Mouse (Mus musculus) cerebellum, postnatal 10 days (tissue): Measurements from ENCODE around the gene Zfp27.

Source experiments
- DNase-seq, 2 experiments: peaks; one replicate each; pipeline ENCODE4 v3.0.0; 2021; ENCODE audit warnings: mixed read lengths in 2 of 2

The Zfp27 gene

DNA sequence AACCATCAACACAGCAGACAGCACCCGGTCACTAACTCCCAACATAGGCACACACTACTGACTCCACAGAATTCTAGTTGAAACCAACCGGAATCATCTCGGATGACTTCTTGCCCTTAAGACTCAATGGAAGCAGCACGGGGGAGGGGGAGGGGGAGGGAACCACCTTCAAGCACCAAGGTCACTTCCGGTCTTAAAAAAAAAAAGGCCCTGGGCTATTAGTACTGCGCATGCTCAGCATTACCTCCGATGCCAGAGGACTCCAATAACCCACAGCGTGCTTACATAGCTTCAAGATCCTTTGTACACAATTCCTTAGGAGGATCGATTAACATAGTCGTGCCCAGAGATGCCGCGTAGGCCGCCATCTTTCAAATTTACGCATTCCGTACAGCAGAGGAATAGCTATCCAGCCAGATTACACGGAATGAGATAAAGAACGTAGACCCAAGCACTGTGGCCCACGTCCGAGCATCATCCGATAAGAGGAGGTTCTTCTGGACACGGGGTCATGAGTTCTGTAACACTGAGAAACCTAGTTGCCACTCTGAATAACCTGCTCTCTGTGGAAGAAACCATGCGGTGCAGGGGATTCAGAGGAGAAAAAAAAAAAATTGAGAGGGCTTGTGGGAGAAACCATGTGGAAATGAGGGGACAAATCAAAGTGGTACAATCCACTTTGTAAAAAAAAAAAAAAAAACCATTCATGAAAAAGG is at the start of gene Zfp27:
Zfp27 (minus strand) TSS at position 607 of the 716 bp plus-strand sequence.
- peak; percentile 86 to 89 for DNase-seq

DNA sequence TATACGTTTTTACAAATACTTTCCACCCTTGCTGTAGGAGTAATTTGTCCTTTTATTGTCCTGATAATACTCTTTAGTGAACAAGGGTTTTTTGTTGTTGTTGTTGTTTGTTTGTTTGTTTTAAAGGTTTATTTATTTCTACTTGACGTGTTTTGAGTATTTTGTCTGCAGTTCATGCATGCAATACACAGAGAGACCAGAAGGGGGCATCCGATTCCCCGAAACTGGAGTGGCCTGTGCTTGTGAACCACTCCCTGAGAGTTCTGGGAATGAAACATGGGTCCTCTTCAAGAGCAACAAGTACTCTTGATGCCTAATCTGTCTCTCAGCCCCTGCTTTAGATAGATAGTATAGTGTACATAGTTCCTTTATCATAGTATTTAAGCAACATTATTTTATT is 48.4 kb upstream of the Zfp27 start:
- peak; percentile 62 to 74 for DNase-seq

DNA sequence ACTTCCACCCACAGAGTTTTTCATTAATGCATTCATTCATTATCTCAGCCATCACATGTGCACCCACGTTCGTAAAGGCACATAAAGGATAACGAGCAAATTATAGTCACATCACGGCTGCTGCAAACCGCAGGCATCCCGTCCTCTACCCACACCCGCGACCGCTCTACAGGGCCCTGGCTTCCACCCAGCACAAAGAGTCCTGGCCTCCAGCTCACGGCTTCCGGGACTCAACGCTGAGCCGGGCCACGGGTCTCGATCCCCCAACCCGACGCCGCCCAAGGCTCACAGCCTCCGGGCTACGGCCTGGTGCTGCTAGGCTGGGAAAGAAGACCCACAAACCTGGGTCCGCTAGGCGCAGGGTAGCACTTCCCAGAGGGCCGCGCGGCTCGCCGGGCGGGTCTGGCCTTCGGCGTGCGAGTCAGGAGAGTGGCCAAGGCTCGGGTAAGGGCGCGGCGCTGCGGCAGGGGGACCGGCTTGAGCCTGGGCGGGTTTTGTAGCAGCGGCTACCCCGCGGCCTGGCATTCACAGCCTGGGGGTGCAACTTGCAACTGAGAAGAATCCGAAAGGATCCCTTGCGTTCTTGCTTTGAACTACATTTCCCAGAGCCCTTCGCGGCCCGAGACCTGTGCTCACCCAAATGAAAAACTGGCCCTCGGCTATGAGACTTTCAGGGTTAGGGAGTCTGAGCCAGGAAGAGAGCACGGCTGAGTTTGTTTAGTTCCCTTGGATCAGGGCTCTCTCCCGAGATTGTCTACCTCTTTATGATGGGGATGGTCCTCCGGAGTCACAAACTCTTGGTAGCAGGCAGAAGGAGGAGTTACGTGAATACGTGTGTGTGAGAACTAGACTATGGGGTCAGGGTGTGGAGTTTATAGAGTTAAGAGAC is 47.4 kb upstream of the Zfp27 start, which contains the start of gene Zfp74:
Zfp74 (minus strand) TSS at position 577 of the 889 bp plus-strand sequence.
- DNase-seq: peak; percentile 85 to 87

DNA sequence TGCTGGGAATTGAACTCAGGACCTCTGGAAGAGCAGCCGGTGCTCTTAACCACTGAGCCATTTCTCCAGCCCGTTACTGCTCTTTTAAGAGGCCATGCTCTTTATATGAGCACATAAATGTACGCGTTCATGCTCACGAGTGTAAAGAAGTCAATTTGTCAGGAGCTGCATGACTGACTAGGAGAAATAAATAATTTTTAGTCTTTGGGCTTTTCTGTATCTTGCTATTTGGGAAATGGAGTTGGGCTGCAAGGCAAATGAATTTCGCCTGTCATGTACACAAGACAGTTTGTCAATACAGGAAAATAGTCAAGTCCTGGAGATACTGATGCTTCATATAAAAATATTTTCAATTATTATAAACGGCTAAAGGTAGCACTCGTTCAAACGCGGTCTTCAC is 46.7 kb upstream of the Zfp27 start:
- DNase-seq: no peak

DNA sequence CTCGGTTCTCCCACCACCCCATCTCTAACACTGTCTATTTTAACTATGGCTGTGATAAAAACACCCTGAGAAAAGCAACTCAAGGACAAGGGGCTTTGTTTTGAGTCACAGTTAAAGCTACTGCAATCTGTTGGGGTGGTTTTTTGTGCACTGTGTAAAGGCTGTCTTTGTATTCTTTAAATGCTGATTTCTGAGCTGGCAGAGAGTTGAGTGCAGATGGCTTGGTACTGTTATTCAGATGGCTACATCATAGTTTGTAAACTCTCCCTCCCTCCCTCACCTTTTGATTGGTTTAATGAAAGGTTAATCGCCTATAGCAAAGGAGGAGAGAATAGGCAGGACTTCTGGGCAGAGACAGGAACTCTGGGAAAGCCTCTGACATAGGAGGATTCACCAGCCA is 37.8 kb upstream of the Zfp27 start:
- DNase-seq: no peak

DNA sequence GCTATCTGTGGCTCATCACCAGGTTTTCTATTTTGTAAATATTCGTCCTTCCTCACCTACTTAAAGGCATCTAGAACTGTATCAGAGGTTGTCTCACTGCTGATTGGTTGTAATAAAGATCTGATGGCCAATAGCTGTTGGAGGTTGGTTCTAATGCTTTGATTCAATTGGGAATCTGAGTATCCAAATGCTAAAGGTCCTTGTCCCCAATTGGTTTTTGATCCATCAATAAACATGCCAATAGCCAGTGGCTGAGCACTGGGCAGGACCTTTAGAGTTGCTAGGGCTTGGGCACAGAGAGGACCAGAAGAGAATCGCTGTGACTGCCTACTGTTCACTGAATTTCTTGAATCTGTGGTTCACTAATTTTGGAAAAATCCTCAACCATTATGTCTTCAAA is 37.3 kb upstream of the Zfp27 start:
- no peak for DNase-seq

DNA sequence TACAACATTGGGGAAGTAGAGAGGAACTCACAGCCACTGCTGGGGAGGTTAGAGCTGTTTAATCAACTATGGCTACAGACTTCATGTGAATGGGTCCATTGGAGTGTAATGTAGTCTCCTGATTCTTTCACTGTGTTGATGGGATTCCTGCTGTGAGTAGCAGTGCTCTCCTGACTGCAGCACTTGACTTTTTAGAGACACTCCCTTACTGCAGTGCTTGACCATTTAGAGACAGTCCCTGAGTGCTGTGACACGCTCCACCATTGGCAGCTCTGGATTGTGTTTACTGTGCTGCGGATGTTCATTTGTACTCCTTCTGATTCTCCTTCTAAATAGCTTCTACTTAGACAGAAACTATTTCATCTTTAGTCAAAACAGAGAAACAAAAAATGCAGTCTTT is 36.4 kb upstream of the Zfp27 start:
- DNase-seq: no peak

DNA sequence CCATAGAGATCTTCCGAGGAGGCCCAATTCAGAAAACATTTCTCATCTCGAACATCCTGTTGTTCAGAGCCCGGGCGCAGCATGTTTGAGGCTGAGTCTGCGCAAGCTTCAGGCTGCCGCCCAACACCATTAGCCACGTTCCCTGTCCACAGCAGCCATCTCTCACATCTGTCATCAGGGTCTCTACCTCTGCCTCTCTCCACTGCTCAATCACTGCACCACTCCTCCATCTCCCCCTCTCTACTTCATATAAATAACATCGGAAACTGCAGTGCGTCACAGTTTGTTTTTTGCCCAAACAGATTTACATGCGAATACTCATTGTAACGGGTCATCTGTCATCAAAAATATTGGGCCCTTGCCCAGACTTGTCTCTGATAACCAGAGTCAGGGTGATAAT is 34.7 kb upstream of the Zfp27 start:
- no peak for DNase-seq

DNA sequence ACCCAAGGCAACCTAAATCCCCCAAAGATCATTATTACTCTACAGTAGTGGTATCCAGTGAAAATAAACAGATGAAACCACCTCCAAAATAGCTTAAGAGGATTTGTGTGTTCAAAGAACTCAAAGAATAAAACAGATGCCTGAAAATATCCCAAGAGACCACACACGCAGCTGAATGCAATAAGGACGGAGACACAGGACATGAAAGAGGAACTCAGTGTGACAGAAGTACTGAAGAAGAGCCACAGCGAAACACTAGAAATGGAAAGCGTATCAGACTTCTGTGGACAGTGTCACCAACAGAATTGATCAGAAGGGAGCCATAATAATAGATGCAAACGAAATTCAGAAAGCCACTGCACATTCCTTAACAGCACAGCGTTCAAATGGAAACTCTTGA is 32.5 kb upstream of the Zfp27 start:
- no peak for DNase-seq

DNA sequence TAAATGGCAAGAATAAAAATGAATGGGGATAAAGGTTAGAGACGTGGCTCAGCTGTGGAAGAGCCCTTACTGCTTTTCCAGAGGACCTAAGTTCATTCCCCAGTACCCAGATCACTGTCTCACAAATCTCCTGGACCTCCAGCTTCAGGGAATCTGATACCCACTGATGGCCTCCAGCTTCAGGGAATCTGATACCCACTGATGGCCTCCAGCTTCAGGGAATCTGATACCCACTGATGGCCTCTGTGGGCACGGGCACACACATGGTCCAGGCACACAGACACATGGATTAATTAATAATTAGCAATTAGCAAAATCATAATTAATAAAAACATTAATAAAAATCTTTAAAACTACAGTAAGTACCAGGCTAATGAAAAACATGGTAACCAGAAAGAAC is 16.4 kb upstream of the Zfp27 start:
- no peak for DNase-seq

DNA sequence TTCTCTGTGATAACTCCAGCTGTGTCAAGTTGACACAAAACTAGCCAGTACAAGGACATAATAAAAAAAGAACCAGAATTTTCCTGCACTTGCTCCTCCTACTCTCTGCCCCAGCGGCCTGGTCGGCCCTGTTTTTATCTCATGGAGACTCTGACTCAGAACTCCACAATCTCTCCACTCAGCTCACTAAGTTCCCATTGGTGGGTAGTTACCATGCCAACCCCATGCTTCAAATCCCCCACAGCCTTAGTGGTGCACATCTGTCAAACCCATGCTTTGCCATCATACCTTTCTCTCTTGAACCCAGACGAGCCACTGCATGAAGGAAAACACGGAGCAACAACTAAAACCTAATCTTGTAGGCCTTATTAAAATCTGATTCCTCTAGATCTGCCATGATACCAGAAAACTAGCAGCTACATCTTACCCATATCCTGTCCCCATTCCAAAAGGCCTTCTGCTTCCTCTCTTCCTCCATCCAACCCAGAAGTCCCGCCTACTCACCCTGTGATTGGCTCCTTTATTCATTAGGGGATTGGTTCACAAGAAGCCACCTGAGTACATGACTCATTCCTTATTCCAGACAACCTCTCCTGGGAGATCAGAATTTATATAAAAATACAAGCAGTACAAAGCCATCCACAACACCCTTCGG is 15.2 kb upstream of the Zfp27 start:
- DNase-seq: no peak

DNA sequence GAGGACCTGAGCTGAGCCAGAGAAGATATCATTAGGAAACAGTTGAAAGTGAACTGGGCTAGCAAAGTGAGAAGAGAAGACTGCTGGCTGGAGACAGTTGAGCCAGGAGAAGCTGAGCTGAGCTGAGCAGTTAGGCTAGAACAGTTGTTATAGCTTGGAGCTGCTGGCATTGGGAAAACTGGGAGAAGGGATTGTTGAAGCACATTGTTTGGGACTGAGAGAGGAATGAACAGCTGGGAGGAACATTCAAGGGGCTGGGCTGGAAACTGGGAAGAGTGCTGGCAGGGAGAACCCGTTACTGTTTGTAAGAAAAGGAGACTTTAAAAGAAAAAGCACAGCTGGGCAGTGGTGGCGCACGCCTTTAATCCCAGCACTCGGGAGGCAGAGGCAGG is 11.7 kb upstream of the Zfp27 start:
- no peak for DNase-seq

DNA sequence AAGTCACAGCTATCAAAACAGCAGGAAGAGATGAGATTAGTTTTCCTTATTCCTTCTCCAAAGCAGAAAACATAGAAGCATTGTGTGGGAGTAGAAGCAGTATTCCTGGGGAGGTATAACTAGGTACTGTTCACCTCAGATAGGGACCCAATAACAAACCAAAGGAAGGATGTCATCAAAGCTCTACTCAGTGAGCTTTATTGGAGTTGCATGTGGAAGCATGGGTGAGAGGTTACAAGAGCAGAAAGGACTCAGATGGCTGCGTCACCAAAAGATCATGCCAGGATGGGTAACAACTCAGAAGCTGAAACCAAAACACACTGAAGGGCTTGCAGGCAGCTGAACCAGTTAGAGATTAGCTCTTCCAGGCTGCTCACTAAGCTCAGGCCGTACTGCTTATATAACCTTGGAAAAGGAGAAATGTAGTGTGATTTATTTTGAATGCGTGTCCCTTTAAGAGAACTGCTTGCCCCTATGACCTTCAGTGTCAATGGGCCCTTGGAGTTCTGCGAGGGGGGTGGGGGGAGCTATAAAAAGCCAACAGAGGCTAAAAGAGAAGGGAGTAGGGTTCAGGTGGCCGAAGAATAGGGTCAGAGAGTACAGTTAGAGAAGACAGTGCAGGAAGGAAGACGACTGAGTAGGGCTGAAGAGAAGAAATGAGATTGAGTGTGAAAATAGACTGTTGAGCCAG is 11.1 kb upstream of the Zfp27 start:
- no peak for DNase-seq

DNA sequence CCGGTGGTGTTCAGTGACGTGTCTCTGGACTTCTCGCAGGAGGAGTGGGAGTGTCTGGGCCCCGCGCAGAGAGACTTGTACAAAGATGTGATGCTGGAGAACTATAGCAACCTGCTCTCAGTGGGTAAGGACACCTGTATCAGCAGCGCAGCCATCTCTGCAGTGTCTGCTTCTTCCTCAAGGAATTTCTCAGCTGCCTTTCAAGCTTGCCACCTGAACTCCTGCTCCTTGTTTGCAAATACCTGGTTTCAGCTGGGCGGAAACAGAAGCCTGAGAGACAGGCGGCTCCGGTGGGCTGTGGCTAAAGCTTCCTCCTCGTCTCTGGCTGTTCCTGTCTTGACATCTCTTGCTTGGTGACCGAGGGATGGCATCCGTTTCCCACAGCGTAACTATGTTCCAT is 5.8 kb upstream of the Zfp27 start:
- DNase-seq: no peak

DNA sequence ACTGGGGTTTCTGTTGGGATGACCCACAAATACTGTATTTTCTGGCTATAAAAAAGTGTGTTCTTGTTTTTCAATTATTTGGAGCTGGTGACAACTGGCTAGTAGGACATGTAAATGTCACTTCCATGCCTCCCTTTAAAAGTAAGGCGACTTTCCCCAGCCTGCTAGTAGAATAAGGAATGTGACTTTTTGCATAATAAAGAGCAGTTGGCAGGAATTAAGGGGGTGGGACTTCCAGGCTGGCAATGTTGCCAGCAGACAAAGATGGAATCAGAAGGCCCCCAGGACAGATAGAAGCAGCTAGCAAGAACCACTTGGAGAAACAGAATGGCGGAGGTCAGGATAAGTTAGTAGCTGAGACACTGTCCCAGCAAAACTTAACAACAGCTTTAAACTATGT is 3.9 kb upstream of the Zfp27 start:
- DNase-seq: peak in 1 of 2 experiments; percentile 19

DNA sequence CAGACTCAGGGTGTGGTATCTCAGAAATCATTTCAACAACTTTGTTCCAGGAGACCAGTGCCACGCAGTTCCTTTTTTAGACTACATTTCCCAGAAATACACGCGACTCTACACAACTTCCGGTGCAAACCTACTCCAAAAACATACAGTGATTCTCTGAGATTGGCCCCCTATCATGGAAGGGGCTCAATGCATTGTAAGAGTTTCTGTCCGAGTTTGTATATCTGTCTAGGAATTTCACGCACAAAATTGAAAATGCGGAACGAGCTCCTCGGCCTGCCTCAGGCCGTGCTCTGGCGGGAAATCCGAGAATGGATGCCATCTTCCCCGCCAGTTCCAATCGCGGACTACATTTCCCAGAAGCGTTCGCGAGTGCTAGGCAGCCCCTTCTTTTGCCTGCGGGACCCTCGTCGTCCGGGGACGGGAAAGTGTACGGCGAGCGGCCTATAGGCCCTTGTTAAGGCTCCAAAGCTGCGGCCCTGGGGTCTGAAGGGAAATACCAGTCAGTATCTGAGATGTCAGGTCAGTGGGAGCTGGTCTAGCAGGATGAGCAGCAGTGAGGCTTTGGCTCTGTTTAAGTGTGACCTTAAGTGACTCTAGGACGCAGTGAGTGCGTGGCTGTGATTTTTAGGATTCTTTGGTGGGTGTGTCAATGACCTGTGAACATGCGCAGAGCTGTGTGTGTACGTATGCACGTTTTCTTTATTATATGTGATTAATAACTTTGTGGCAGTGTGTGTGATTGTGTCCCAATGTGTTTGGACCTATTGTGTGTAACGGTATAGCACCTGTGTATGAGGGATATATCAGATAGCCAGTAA is 2.0 kb upstream of the Zfp27 start, which contains the start of gene Zfp383:
Zfp383 (plus strand) TSS at position 94 of the 821 bp plus-strand sequence.
- DNase-seq: peak; percentile 90 to 92

DNA sequence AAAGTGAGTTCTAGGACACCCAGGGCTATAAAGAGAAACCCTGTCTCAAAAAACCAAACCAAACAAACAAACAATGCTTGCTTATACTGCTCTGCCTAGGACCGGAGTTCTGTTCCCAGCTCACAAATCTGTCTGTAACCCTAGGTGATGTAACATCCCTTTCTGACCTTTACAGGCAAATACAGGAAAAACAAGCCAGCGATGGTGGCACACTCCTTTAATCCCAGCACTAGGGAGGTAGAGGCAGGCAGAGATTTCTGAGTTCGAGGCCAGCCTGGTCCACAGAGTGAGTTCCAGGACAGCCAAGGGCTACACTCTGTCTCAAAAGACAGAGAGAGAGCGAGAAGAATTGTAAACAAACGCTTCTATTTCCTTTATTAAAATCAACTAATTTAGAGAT is 834 bp upstream of the Zfp27 start:
- peak; percentile 8 to 16 for DNase-seq

DNA sequence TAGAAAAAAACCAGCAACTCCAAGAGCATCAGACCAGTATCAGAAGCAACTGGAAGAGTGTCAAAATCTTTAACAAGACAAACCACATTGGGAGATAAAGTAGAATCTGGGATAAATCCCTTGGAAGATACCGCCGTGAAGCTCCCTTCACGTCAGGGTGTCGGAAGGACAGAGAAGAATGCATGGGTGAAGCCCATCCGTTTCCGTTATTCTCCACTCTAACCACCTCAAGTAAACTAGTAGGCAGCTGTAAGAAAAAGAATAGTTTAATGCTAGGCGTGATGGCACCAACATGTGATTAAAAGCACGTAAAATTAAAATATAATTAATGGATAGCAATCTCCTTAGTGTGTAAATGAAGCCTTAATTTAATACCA is 298 bp upstream of the Zfp27 start:
- peak in 1 of 2 experiments; percentile 23 for DNase-seq

DNA sequence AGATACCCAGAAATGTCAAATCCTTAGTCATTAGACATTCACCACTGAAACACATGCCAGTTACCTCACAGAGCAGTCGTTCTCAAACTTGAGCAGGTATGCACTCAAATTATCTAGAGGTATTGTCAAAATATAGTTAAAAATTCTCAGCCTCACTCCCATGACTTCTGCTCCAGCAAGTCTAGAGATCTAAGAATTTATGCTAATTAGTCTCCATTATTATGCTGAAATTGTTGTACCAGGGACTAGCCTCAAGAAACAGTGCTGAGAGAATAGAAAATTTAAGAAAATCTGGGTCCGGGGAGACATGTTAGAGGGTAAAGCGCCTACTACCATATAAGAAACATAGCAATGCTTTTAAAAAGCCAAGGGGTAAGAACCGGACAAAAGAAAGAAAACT is 2.3 kb downstream of the Zfp27 start:
- DNase-seq: no peak

DNA sequence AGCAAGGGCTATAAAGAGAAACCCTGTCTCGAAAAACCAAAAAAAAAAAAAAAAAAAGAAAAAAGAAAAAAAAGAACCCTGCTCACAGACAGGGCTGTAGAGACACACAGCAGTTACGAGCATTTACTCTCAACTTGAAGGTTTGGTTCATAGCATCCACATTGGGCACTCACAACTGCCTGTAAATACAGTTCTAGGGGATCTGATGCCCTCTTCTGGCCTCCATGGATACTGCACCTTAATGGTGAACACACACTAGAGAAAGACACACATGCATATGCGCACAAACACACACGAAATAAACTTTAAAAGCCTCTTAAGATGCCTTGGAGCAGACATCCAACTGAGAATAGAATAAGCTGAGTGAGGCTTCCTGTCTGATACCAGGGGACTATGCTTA is 8.0 kb downstream of the Zfp27 start:
- DNase-seq: no peak

DNA sequence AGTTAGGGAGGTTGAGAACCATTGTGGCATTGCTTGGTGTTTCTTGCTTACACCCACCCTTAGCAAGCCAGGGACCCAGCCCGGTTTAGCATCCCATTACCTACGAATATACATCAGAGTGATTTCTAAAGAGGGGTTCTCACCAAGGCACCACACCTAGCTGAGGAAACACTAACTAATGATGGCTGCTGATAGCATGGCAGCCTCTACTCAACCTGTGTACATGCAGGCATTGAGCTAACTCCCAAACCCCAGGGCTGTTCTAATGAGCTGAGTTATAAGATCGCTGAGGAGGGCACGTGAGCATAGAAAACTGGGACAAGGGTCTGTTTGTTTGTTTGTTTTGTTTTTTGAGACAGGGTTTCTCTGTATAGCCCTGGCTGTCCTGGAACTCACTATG is 13.6 kb downstream of the Zfp27 start:
- DNase-seq: no peak

DNA sequence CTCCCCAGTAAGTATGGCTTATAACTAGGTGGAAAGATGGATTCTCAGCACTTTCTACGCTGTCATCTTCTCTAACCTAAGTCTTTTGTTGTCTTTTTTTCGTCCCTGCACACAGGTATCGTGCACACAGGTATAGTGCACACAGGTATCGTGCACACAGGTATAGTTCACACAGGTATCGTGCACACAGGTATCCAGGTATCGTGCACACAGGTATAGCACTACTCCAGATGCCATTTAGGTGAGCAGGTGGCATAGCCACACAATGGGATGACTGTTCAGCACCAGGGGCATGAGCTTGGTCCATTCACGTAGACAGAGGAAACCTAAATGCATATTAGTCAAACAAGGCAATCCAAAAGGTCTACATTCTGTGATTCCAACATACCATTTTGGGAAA is 15.9 kb downstream of the Zfp27 start:
- no peak for DNase-seq
